Mouse (Mus musculus) forelimb bud, embryonic 11.5 days (tissue): ENCODE data around the gene Slc29a1.

ENCODE experiments used
- DNase-seq: peaks from one replicate; pipeline ENCODE4 v3.0.0-alpha.2; 2012; ENCODE audit warnings: low read depth, low spot score

The Slc29a1 gene

GRCm38 (mm10) chr17:45551816-45552451, 47.5 kb downstream of the Slc29a1 start:
- peak; percentile 80 for DNase-seq

DNA sequence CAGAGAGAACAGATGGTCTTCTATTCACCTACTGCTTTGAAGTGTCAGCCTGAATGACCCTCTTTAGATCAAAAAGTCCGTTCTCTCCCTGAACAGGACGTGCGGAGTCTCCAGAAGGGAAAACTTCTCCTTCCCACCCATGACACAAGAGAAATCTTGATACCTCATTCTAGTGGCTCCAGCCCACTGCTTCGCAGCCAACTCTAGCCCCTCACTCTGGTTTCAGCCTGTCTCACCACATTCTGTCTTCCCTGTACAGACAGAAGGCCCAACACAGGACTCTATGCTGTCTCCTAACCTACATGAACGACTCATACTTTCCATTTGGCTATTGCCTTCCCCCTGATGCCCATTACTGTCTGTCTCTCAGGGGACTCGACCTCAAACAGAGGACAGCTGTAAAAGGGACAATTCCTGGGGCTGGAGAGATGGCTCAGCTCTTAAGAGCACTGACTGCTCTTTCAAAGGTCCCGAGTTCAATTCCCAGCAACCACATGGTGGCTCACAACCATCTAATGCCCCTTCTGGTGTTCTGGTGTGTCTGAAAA, 48.1 kb downstream of the Slc29a1 start:
- DNase-seq, result no peak

GRCm38 (mm10) chr17:45550253-45550652, 49.2 kb downstream of the Slc29a1 start:
- no peak for DNase-seq

DNA sequence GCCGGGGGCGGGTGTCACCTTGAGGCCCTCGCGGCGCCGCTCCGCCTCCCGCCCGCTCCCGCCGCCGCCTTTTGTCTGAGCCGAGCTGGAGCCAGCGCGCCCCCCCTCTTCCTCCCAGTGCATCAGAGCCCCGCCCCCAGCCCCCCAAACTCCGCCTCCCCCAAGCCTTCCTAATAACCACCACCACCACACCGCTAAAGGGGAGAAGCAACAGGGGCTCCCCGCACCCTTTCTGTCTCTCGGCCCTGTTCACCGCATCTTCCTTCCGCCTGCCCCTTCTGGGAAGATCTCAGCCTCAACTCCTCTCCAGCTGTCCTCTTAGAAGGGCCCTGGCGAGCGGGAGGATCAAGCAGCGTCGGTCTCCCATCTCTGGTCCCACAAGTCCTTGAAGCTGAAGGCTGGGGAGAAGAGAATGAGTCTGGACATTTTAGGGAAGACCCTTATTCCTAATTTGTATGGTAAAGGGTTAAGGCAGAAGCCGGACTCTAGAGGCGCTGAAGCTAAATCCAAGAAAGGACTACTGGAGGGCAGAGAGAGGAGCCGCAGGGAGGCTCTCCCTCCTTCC, 49.7 kb downstream of the Slc29a1 start, which contains the start of gene Tmem151b:
Gene Tmem151b, minus strand, starts transcription at position 61 of the 565 bp plus-strand sequence.
- DNase-seq, result peak; percentile 43

- DNase-seq, result peak; percentile 70
These were observed 50.6 kb downstream of the Slc29a1 start for GRCm38 (mm10) chr17:45548541-45549512.

DNA sequence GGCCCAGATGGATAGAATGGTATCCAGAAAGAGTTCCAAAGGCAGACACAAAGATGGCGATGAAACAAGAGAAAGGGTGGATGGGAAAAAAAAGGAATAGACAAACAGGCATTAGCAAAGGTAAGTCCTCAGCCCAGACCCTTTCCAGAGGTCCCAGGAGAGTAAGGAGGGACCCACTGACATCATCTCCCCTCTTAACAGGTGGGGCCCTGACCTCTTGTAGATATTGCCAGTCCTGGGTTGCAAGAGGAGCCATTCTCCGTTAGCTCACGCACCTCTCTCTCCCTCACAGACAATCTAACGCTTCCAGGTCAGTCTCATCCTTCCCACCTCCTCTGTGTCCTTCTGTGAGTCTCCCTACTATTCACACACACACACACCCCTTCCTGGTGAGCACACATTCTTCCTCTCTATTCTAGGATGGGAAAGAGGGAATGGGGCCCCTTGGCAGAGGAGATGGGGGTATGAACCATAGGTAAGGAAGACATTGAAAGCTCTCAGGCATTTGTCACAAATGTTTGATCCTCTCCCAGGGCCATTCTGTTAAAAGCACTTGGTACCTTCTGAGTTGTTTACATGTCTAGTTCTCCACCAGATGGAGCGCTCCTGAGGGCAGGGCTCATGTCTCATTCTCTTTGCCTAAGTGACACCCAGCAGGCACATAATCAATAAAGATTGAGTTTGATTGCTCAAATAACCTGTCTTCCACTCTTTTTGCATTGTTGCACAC, 51.8 kb downstream of the Slc29a1 start:
- DNase-seq, result no peak

DNA sequence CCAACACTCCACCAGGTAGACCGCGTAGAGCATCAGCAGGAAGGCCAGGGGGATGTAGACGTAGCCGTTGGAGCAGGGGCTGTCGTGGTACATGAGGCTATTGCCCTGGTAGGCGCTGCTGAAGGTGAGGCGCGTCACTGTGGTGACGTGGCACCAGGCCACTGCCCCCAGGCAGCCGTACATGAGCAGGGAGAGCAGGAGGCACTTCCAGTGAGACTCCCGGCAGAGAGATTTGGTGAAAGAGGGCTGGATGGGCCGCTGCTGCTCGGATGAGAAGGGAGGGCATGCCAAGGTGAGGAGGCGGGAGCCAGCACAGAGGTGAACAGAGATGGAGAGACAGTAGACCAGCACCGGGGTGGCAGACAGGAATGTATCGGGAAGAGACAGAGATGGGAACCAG, 52.5 kb downstream of the Slc29a1 start:
- DNase-seq, result no peak

GRCm38 (mm10) chr17:45545278-45545961, 54.0 kb downstream of the Slc29a1 start:
- DNase-seq, result no peak

DNA sequence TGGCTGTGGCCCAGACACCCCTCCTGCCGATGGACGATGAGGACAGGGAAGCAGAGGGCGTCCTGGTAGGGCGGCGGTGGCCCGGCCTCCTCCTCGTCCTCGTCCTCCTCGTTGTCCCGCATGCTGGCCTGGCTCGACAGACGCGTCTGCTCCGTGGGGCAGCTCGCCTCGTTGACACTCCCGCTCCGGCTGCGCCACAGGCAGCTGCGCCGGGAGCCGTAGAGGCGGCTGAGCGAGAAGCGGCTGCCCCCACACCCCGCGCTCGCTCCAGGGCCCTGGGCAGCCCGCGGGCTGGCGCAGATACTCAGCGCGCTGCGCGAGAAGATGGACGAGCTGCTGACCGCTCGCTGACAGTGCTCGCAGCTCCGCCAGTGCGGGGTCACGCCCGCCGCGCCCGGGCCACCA, 54.5 kb downstream of the Slc29a1 start:
- DNase-seq, result no peak

DNA sequence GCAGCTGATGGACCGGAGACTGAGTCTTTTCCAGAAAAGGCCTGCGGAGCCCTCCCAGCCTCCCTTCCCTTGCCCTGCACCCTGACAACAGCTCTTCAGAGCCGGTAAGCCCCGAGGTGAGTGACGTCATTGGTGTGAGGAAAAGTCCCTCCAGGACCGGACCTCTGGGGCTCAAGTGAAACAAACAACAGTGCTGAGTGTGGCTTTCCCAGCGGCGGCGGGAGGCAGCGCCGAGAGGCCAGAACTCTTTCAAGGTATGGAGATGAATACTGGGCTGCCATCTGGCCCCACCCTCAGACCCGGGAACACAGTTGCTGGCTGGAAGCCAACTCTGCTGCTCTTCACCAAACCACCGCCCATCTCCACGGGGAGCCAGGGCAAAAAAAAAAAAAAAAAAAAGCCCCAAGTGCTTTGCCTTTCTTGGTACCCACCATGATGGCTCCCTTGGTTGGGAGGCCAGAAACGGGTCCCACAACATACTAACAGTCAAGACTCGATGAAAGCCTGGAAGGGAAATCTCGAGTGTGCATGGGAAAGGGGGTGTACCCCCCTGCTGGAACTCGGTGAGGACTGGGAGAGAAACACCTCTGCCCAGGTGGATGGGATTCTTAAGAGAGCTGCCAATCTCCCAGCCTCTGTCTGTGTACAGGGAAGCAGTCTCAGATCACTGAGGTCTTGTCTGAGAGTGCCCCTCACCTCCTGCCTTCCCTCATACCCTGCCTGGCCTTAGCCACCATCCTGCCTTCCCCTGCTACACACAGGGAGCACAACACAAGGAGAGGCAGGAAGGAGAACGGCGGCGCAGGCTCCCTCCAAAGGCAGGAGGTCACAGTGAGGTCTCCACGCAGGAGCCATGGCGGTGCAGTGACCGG, 55.2 kb downstream of the Slc29a1 start:
- DNase-seq, result no peak

GRCm38 (mm10) chr17:45543115-45543514, 56.3 kb downstream of the Slc29a1 start:
- DNase-seq, result no peak

GRCm38 (mm10) chr17:45542705-45543104, 56.7 kb downstream of the Slc29a1 start:
- no peak for DNase-seq

- DNase-seq, result no peak
These were observed 57.3 kb downstream of the Slc29a1 start for GRCm38 (mm10) chr17:45542129-45542528.

DNA sequence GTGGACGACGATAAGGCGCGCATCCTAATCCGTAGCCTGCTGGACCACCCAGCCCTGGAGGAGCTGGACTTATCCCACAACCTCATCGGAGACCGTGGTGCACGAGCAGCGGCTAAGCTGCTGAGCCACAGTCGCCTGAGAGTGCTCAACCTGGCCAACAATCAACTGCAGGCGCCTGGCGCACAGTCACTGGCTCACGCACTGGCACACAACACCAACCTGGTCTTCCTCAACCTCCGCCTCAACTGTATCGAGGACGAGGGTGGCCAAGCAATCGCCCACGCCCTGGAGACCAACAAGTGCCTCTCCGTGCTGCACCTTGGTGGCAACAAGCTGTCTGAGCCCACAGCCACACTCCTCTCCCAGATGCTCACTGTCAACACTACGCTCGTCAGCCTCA, 59.7 kb downstream of the Slc29a1 start:
- no peak for DNase-seq

DNA sequence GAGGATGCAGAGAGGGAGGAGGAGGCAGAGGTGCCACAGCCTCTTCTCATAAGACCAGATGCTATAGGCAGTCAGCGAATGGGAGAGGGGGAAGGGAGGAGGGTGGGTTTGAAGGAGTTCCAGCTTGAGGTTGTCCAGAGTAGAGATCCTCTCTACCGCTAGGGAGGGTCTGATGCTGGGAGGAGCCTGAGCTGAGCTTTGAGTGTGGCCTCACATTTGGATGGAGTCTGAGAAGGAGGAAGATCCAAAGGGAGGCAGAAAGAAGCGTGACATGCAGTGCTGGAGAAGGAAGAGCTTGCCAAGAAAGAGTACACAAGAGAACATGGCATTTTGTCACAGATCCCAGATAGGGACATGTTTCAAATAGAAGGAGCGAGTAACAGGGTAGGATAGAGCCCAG, 61.0 kb downstream of the Slc29a1 start:
- no peak for DNase-seq

DNA sequence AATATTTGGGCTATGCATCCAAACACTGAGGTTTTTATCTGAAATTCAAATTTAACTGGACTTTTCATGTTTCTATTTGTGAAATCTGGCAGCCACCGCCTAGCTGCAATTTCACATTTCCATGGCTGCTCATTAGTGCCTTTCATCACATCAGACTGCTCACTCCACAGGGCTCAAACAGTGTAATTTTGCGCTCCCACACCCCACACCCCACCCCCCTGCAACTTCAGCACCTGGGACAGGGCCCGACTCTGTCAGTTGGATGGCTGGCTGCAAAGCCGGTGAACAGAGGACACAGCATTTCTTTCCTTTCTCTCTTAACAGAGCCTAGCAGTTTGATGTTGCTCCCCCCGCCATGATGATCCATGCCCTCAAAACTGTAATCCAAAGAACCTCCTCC, 63.1 kb downstream of the Slc29a1 start:
- no peak for DNase-seq
